Mouse (Mus musculus) spleen, adult 2 months (tissue): ENCODE data around the gene Ess2. TPM values are rescaled to one million over a fixed set of nuclear protein-coding genes. Genes with fewer than 3 reads are reported as not detected.

Experiments used
- DNase-seq, 2 experiments: peaks; one replicate each; pipeline versions ENCODE4 v3.0.0 to v3.0.0-alpha.2; 2012 to 2021; ENCODE audit warnings: low spot score in 2 of 2, low read depth in 1 of 2
- H3K27ac ChIP-seq: fragments of 200-500 bp; 2 replicates; pipeline ENCODE4 v1.5.1; 2012; ENCODE audit warnings: low read length, inconsistent platforms; ENCODE audit not compliant: insufficient read depth
- H3K27me3 ChIP-seq: fragments of 200-500 bp; 2 replicates; pipeline ENCODE4 v1.6.1; 2012; ENCODE audit warnings: mild to moderate bottlenecking, moderate library complexity, low read length, inconsistent platforms; ENCODE audit not compliant: control insufficient read depth, insufficient read depth
- H3K36me3 ChIP-seq: fragments of 200-500 bp; 2 replicates; pipeline ENCODE4 v1.6.1; 2012; ENCODE audit warnings: mild to moderate bottlenecking, low read length, inconsistent platforms; ENCODE audit not compliant: control insufficient read depth, insufficient read depth
- H3K4me1 ChIP-seq: fragments of 200-500 bp; 2 replicates; pipeline ENCODE4 v1.6.1; 2011; ENCODE audit warnings: inconsistent platforms; ENCODE audit not compliant: control insufficient read depth, insufficient read depth, insufficient read length
- H3K4me3 ChIP-seq: fragments of 200-500 bp; 2 replicates; pipeline ENCODE4 v1.5.1; 2011; ENCODE audit warnings: mild to moderate bottlenecking, inconsistent platforms; ENCODE audit not compliant: insufficient read depth, insufficient read length; ENCODE audit errors: extremely low read depth
- CTCF ChIP-seq: fragments of 200-500 bp; IDR thresholded peaks from 2 replicates; pipeline ENCODE4 v1.5.1; 2011; ENCODE audit warnings: mild to moderate bottlenecking, inconsistent platforms; ENCODE audit not compliant: insufficient read depth, insufficient read length, insufficient replicate concordance; ENCODE audit errors: extremely low read depth
- POLR2A ChIP-seq: fragments of 200-500 bp; IDR thresholded peaks from 2 replicates; pipeline ENCODE4 v1.6.1; 2011; ENCODE audit warnings: low read depth, low read length, inconsistent platforms
- WGBS: fragments of 180-500 bp; shearing (Covaris S2); methylation state at CpG from one replicate; pipeline ENCODE4 v1.1.7; 2018; 5-methylcytosine and 5-hydroxymethylcytosine counted together
- polyA plus RNA-seq: library from polyadenylated mRNA; depleted of rRNA; stranded (reverse); fragments of >200 nt; gene quantifications from 2 replicates; pipeline ENCODE4 v1.2.3, GENCODE M21; 2012; rRNA removed

Gene Ess2
- polyA plus RNA-seq, 1 experiment, result 19.3 TPM

GRCm38 (mm10) chr16:17858592-17858991, 52.6 kb downstream of the Ess2 start:
- DNase-seq, result no peak
- TF ChIP-seq CTCF (no peak), POLR2A (no peak)

GRCm38 (mm10) chr16:17857157-17857556, 54.0 kb downstream of the Ess2 start:
- H3K27me3 ChIP-seq, result no peaks in the 10 kb centered on the region
- no peaks in the 10 kb centered on the region for H3K4me1 ChIP-seq
- DNase-seq, result no peak
- no peak overlapping the region for H3K4me3 ChIP-seq
- H3K36me3 ChIP-seq, result peaks cover 38% of the 10 kb centered on the region
- TF ChIP-seq CTCF, result no peak
- no peak for TF ChIP-seq POLR2A
- H3K27ac ChIP-seq, result no peak overlapping the region
- WGBS, result 94% methylated on average over 7 of the region's 7 CpGs

More at GRCm38 (mm10) chr16:17858592-17858991, 52.6 kb downstream of the Ess2 start:
- no peak overlapping the region for H3K27ac ChIP-seq
- no peaks in the 10 kb centered on the region for H3K27me3 ChIP-seq
- no peaks in the 10 kb centered on the region for H3K4me1 ChIP-seq
- peaks cover 38% of the 10 kb centered on the region for H3K36me3 ChIP-seq
- no peak overlapping the region for H3K4me3 ChIP-seq

- WGBS, result 89% methylated on average over 2 of the region's 2 CpGs
- TF ChIP-seq CTCF (no peak), POLR2A (no peak)
- H3K36me3 ChIP-seq, result peaks cover 33% of the 10 kb centered on the region
- no peaks in the 10 kb centered on the region for H3K27me3 ChIP-seq
- H3K4me1 ChIP-seq, result no peaks in the 10 kb centered on the region
- no peak for DNase-seq
- H3K4me3 ChIP-seq, result no peak overlapping the region
- no peak overlapping the region for H3K27ac ChIP-seq
Measured at GRCm38 (mm10) chr16:17853263-17853662, 57.9 kb downstream of the Ess2 start.

- H3K27ac ChIP-seq, result no peak overlapping the region
Measured at GRCm38 (mm10) chr16:17851860-17852259, 59.3 kb downstream of the Ess2 start.

GRCm38 (mm10) chr16:17851331-17851730, 59.8 kb downstream of the Ess2 start:
- WGBS, result 97% methylated on average over 5 of the region's 5 CpGs
- peaks cover 17% of the 10 kb centered on the region for H3K36me3 ChIP-seq
- no peak for TF ChIP-seq POLR2A
- no peak for TF ChIP-seq CTCF
- no peaks in the 10 kb centered on the region for H3K27me3 ChIP-seq
- no peak overlapping the region for H3K27ac ChIP-seq
- H3K4me3 ChIP-seq, result no peak overlapping the region
- DNase-seq, result no peak
- H3K4me1 ChIP-seq, result no peaks in the 10 kb centered on the region

More at GRCm38 (mm10) chr16:17851860-17852259, 59.3 kb downstream of the Ess2 start:
- DNase-seq, result no peak
- no peak for TF ChIP-seq POLR2A
- no peak for TF ChIP-seq CTCF
- WGBS, result 94% methylated on average over 1 of the region's 1 CpGs
- Histone ChIP-seq H3K36me3 (peaks cover 19% of the 10 kb centered on the region), H3K4me1 (no peaks in the 10 kb centered on the region), H3K27me3 (no peaks in the 10 kb centered on the region), H3K4me3 (no peak overlapping the region)

Other genes with a start within 250 kb of the Ess2 start
- 110 and 117 TPM in 2 replicates for gene Med15, start 178.5 kb downstream of the Ess2 start, polyA plus RNA-seq
- 20.0 and 25.5 TPM in 2 replicates for gene Klhl22, start 151.7 kb downstream of the Ess2 start, polyA plus RNA-seq
- gene Scarf2, start 114.1 kb downstream of the Ess2 start, polyA plus RNA-seq, result 27.6 and 40.8 TPM in 2 replicates
- gene B830017H08Rik, start 78.2 kb downstream of the Ess2 start, polyA plus RNA-seq, result not detected in 2 replicates
- gene Car15, start 73.0 kb downstream of the Ess2 start, polyA plus RNA-seq, result 10.0 and 11.2 TPM in 2 replicates
- gene Gm20518, start 19.7 kb downstream of the Ess2 start, polyA plus RNA-seq, result 1.4 and 1.7 TPM in 2 replicates
- gene Tssk1, start 17.1 kb downstream of the Ess2 start, polyA plus RNA-seq, result 0.04 TPM in 1 of 2 replicates, not detected in the other
- gene Dgcr2, start 12.8 kb downstream of the Ess2 start, polyA plus RNA-seq, result 57.7 and 85.0 TPM in 2 replicates
- not detected in 2 replicates for gene Tssk2, start 12.7 kb downstream of the Ess2 start, polyA plus RNA-seq
- gene Gsc2, start 3.7 kb upstream of the Ess2 start, polyA plus RNA-seq, result not detected in 2 replicates
- 46.1 and 59.0 TPM in 2 replicates for gene Slc25a1, start 16.9 kb upstream of the Ess2 start, polyA plus RNA-seq
- gene Vpreb2, start 69.1 kb upstream of the Ess2 start, polyA plus RNA-seq, result not detected in 2 replicates
- 17.6 and 20.3 TPM in 2 replicates for gene Dgcr6, start 141.5 kb upstream of the Ess2 start, polyA plus RNA-seq
- 11.3 and 13.1 TPM in 2 replicates for gene Prodh, start 178.9 kb upstream of the Ess2 start, polyA plus RNA-seq
- gene Rtn4r, start 216.3 kb upstream of the Ess2 start, polyA plus RNA-seq, result 10.2 and 10.9 TPM in 2 replicates